Mouse (Mus musculus) cortical plate, adult 2 months (tissue): Measurements from ENCODE around the gene Uchl5. TPM values are rescaled to one million over a fixed set of nuclear protein-coding genes. Genes with fewer than 3 reads are reported as not detected.

Experiments used
- H3K27ac ChIP-seq: fragments of 200-500 bp; 2 replicates; pipeline ENCODE4 v1.5.1; 2012; ENCODE audit warnings: low read length, control low read depth, inconsistent platforms; ENCODE audit not compliant: insufficient read depth
- H3K4me1 ChIP-seq: fragments of 200-500 bp; 2 replicates; pipeline ENCODE4 v1.6.1; 2011; ENCODE audit warnings: low read length; ENCODE audit not compliant: control insufficient read depth, insufficient read depth
- H3K4me3 ChIP-seq: fragments of 200-500 bp; 2 replicates; pipeline ENCODE4 v1.5.1; 2011; ENCODE audit warnings: mild to moderate bottlenecking, low read length, control low read depth; ENCODE audit not compliant: insufficient read depth
- CTCF ChIP-seq: fragments of 200-500 bp; IDR thresholded peaks from 2 replicates; pipeline ENCODE4 v1.5.1; 2011; ENCODE audit warnings: mild to moderate bottlenecking, control low read depth, low read length; ENCODE audit not compliant: insufficient read depth; ENCODE audit errors: extremely low read depth
- POLR2A ChIP-seq: fragments of 200-500 bp; IDR thresholded peaks from 2 replicates; pipeline ENCODE4 v1.6.1; 2011; ENCODE audit warnings: mild to moderate bottlenecking, low read length, control low read depth; ENCODE audit not compliant: insufficient read depth; ENCODE audit errors: extremely low read depth
- polyA plus RNA-seq: library from polyadenylated mRNA; depleted of rRNA; stranded (reverse); fragments of >200 nt; gene quantifications from 2 replicates; pipeline ENCODE4 v1.2.3, GENCODE M21; 2012

The Uchl5 gene
- polyA plus RNA-seq, 1 experiment: 33.6 TPM

- Histone ChIP-seq H3K27ac (no peak overlapping the region), H3K4me3 (no peak overlapping the region), H3K4me1 (peaks cover 2% of the 10 kb centered on the region; the same call in 1 of the 2 replicates)
- TF ChIP-seq CTCF (no peak), POLR2A (no peak)
These were observed 35.7 kb upstream of the Uchl5 start for GRCm38 (mm10) chr1:143741331-143741730.

GRCm38 (mm10) chr1:143742186-143742585 lies 34.9 kb upstream of the Uchl5 start:
- TF ChIP-seq CTCF: no peak
- no peak for TF ChIP-seq POLR2A
- H3K27ac ChIP-seq: no peak overlapping the region
- H3K4me3 ChIP-seq: no peak overlapping the region
- H3K4me1 ChIP-seq: peaks cover 2% of the 10 kb centered on the region; the same call in 1 of the 2 replicates

- peaks cover under 1% of the 10 kb centered on the region; the same call in 1 of the 2 replicates for H3K4me1 ChIP-seq
- no peak overlapping the region for H3K4me3 ChIP-seq
- no peak overlapping the region for H3K27ac ChIP-seq
- TF ChIP-seq CTCF (no peak), POLR2A (no peak)
These were observed 31.2 kb upstream of the Uchl5 start for GRCm38 (mm10) chr1:143745871-143746270.

GRCm38 (mm10) chr1:143762159-143762558 lies 14.9 kb upstream of the Uchl5 start:
- TF ChIP-seq CTCF (no peak), POLR2A (no peak)
- Histone ChIP-seq H3K4me1 (no peaks in the 10 kb centered on the region), H3K4me3 (no peak overlapping the region), H3K27ac (no peak overlapping the region)

GRCm38 (mm10) chr1:143764443-143764842 lies 12.6 kb upstream of the Uchl5 start:
- Histone ChIP-seq H3K27ac (no peak overlapping the region), H3K4me3 (no peak overlapping the region), H3K4me1 (no peaks in the 10 kb centered on the region)
- TF ChIP-seq POLR2A (no peak), CTCF (no peak)

GRCm38 (mm10) chr1:143765801-143766200 lies 11.3 kb upstream of the Uchl5 start:
- TF ChIP-seq CTCF (no peak), POLR2A (no peak)
- H3K4me3 ChIP-seq: no peak overlapping the region
- H3K4me1 ChIP-seq: no peaks in the 10 kb centered on the region
- no peak overlapping the region for H3K27ac ChIP-seq

DNA sequence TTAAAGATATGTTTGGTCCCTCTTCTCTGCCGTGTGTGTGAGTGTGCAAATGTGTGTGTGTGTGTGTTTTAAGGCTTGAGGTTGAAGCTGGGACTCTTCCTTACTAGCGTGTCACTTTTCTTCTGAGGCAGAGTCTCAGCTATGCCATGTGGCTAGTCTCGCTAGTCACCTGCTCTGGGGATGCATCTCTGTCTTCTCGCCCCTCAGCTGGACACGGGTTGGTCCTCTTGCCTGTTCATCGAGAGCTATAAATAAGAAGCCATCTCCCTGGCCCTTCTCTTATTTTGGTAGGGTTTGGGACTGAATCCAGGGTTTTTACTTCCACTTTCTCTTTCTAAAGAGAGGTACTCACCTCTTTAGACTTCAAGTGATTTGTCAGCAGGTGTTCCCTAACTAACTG lies 10.8 kb upstream of the Uchl5 start:
- no peaks in the 10 kb centered on the region for H3K4me1 ChIP-seq
- H3K27ac ChIP-seq: no peak overlapping the region
- TF ChIP-seq POLR2A: no peak
- TF ChIP-seq CTCF: no peak

GRCm38 (mm10) chr1:143770444-143771109 lies 6.5 kb upstream of the Uchl5 start:
- peaks cover 11% of the 10 kb centered on the region for H3K4me1 ChIP-seq
- TF ChIP-seq POLR2A: no peak
- TF ChIP-seq CTCF: no peak
- no peak overlapping the region for H3K27ac ChIP-seq
- no peak overlapping the region for H3K4me3 ChIP-seq

More for the DNA sequence above, 10.8 kb upstream of the Uchl5 start:
- H3K4me3 ChIP-seq: no peak overlapping the region

DNA sequence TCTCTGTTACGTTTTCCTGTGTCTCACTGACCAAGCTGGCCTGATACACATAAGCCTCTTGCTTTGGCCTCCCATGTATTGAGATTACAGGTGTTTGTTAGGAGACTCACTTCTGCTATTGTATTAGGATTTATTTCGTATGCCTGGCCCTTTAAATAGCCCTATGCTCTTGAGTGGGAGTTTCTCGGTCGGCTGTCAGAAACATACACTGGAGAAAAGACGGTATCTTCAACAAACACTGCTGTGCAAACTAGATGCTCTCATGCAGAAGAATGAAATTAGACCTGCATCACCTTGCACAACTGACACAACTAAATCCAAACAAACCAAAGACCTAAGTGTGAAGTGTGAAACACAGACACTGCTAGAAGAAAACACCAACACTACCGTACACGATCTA lies 4.0 kb upstream of the Uchl5 start:
- Histone ChIP-seq H3K4me1 (peaks cover 11% of the 10 kb centered on the region), H3K4me3 (no peak overlapping the region), H3K27ac (no peak overlapping the region)
- TF ChIP-seq CTCF (no peak), POLR2A (no peak)

DNA sequence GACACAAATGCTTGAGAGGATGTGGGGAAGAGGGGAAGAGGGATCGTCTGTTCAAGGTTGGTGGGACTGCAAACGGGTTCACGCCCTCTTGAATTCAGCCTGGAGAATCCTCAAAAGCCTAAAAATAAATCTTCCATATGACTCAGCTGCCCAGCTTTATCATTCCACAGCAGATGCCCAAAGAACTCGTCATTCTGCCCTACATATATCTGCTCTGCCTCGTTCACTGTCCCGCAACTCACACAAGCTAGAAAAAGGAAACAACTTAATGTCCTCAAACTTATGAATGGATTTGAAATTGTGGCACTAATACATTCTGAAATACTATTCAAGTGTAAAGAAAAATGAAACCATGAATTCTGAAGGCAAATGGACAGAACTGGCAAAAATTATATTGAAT lies 3.2 kb upstream of the Uchl5 start:
- Histone ChIP-seq H3K27ac (no peak overlapping the region), H3K4me3 (no peak overlapping the region; the same call in 1 of the 2 replicates), H3K4me1 (peaks cover 11% of the 10 kb centered on the region)
- TF ChIP-seq CTCF (no peak), POLR2A (no peak)
